Mouse (Mus musculus): ENCODE measurements at regions not wholly inside any gene's neighbourhood (a gene's known extent, or its start where the extent isn't known, plus 50 kb on each side); places are given as distances from the start of the nearest gene placed in this dataset.

- DNase-seq (ENCODE audit: low spot score): no peak
These were observed 178.9 kb upstream of the Tecrl start for GRCm38 (mm10) chr5:83533901-83534300.

GRCm38 (mm10) chr5:83518661-83519060 lies 163.7 kb upstream of the Tecrl start:
- DNase-seq (ENCODE audit: low spot score): no peak

- peak; percentile 48 for DNase-seq (ENCODE audit: low spot score)
These were observed 129.1 kb upstream of the Tecrl start for GRCm38 (mm10) chr5:83484135-83484534.

- DNase-seq (ENCODE audit: low spot score): peak; percentile 37
These were observed 85.3 kb upstream of the Tecrl start for GRCm38 (mm10) chr5:83440259-83440658.

GRCm38 (mm10) chr5:83436510-83436909 lies 81.5 kb upstream of the Tecrl start:
- DNase-seq (ENCODE audit: low spot score): no peak

GRCm38 (mm10) chr5:83421708-83422107 lies 66.7 kb upstream of the Tecrl start:
- DNase-seq (ENCODE audit: low spot score): no peak

- DNase-seq (ENCODE audit: low spot score): no peak
These were observed 55.2 kb upstream of the Tecrl start for GRCm38 (mm10) chr5:83410221-83410620.

GRCm38 (mm10) chr5:83405266-83405954 lies 50.4 kb upstream of the Tecrl start:
- DNase-seq (ENCODE audit: low spot score): peak; percentile 15
